Mouse (Mus musculus) bone marrow, adult 2 months (tissue): Measurements from ENCODE around the gene Ptpre.

ENCODE experiments used
- CTCF ChIP-seq: fragments of 200-500 bp; IDR thresholded peaks from 2 replicates; pipeline ENCODE4 v1.5.1; 2011; ENCODE audit warnings: low read length, control low read depth; ENCODE audit not compliant: control insufficient read depth, insufficient read depth
- POLR2A ChIP-seq: fragments of 200-500 bp; IDR thresholded peaks from 2 replicates; pipeline ENCODE4 v1.6.1; 2011; ENCODE audit warnings: low read depth, mild to moderate bottlenecking, control low read depth, low read length, borderline replicate concordance; ENCODE audit not compliant: control insufficient read depth

DNA sequence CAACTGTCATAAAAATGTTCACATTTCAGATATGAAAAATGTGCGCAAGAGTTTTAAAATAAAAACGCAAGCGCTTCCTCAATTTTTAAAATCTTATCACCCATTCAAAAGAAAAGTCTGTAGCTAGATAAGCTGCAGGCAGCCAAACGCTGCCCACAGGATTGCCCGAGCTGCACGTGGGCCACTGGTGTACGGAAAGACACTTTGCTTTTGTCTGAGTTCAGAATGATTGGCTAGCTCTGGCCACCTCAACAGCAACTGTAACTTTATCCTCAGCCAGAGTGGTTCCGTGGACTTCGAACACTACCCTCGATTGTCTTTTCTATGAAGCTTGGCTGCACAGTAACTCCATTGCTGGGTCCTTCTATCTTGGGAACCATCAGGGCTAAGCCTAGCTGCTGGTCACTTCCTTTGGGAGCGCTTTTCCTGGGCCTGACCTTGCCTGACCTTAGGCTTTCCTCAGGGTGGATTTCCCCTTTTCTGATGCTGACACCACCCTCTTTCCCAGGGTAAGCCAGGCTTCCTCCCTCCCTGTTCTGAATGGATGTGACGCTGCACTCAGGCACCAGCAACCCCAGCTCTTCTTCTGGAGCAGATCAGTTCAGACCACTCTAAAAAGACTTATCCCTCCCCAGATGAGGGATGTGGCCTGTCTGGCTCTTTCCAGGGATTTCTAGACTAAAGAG is 60.5 kb downstream of the Ptpre start:
- TF ChIP-seq POLR2A: no peak
- TF ChIP-seq CTCF: no peak
